Mouse (Mus musculus): ENCODE results near the gene Csmd2. TPM values are rescaled to one million over a fixed set of nuclear protein-coding genes. Genes with fewer than 3 reads are reported as not detected.

Gene Csmd2
- 0.05 and 0.14 TPM in 2 replicates for polyA plus RNA-seq (2015; fragmentation: Nextera tagmentation; extraction: Ambion mirVana)

DNA sequence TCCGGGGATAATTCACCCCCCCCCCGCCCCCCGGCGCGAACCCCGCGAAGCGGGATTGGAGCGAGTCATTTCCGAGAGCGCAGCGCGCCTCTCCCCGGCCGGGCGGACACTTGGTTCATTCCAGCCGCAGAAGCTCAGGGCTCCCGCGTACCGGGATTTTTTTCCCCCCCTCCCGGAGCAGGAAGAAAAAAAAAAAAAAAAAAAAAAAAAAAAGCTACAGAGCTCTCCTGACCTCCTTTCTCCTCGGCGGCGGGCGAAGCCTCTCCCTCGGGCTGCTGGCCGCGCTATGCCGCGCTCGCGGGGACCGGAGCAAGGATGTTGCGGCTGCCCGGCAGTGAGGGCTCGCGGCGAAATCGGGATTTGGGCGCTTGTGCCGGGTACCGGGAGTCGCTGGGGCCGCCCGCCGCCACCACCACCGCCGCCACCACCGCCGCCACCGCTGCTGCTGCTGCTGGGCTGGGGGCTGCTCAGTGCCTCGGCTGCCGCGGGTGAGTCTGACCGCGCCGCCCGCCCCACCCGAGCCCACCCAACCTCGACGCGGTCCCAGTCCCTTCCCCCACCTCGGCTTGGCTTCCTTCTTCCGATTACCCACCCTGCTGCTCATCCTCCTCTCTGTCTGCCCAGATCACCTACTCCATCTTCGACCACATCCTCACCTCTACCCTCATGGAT is at the start of gene Csmd2:
Gene Csmd2, plus strand, starts transcription at position 74 of the 672 bp plus-strand sequence.
- TF ChIP-seq CTCF (IDR thresholded peaks at IDR 0.05; ENCODE audit: low read depth), result no peak
- peaks cover 45% of the 10 kb centered on the region for H3K27me3 ChIP-seq (replicated peaks; ENCODE audit: control insufficient read depth, insufficient read depth, low read length)
- no peak within 1 kb of the TSS for H3K9ac ChIP-seq (ENCODE audit: low read depth, low read length)
- WGBS, result 2% methylated on average over 36 of the region's 65 CpGs
- H3K36me3 ChIP-seq (ENCODE audit: control insufficient read depth, insufficient read depth), result no peaks in the 10 kb centered on the region
- H3K4me3 ChIP-seq (ENCODE audit: low read depth, low read length), result peak within 1 kb of the TSS; percentile 24
- H3K4me2 ChIP-seq (replicated peaks; ENCODE audit: low read depth), result peak within 1 kb of the TSS; percentile 52
- H3K9me3 ChIP-seq (ENCODE audit: control insufficient read depth), result no peaks in the 10 kb centered on the region
- H3K4me1 ChIP-seq (replicated peaks; ENCODE audit: control insufficient read depth, insufficient read depth, low read length), result no peaks in the 10 kb centered on the region
- no peak for ATAC-seq
- H3K27ac ChIP-seq (ENCODE audit: low read depth, low read length), result no peak within 1 kb of the TSS

DNA sequence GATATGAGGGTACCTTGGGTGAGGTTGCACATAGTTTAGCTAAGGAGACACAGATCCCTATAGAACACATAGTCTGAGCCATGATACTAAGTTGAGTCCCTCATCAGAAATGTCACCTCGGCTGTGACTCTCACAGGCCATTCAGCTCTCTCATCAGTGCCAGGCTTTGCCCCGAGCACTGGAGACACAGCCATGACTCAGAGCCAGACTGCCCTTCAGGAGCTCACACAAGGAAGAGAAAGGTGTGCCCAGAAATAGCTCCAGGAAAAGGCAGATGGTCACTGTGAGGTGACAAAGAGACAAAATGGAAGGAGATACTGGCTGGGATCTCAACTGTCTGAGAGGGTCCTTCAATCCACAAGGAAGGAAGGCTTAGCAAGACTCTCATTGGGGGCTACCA is 40.0 kb upstream of the Csmd2 start:
- WGBS, result 74% methylated on average over 2 of the region's 2 CpGs
- no peaks in the 10 kb centered on the region for H3K4me1 ChIP-seq (replicated peaks; ENCODE audit: control insufficient read depth, insufficient read depth, low read length)
- H3K9ac ChIP-seq (ENCODE audit: low read depth, low read length), result no peak overlapping the region
- H3K36me3 ChIP-seq (ENCODE audit: control insufficient read depth, insufficient read depth), result no peaks in the 10 kb centered on the region
- no peaks in the 10 kb centered on the region for H3K9me3 ChIP-seq (ENCODE audit: control insufficient read depth)
- no peak overlapping the region for H3K27ac ChIP-seq (ENCODE audit: low read depth, low read length)
- no peak overlapping the region for H3K4me3 ChIP-seq (ENCODE audit: low read depth, low read length)
- ATAC-seq, result no peak
- H3K4me2 ChIP-seq (replicated peaks; ENCODE audit: low read depth), result no peak overlapping the region
- no peaks in the 10 kb centered on the region for H3K27me3 ChIP-seq (replicated peaks; ENCODE audit: control insufficient read depth, insufficient read depth, low read length)
- no peak for TF ChIP-seq CTCF (IDR thresholded peaks at IDR 0.05; ENCODE audit: low read depth)

DNA sequence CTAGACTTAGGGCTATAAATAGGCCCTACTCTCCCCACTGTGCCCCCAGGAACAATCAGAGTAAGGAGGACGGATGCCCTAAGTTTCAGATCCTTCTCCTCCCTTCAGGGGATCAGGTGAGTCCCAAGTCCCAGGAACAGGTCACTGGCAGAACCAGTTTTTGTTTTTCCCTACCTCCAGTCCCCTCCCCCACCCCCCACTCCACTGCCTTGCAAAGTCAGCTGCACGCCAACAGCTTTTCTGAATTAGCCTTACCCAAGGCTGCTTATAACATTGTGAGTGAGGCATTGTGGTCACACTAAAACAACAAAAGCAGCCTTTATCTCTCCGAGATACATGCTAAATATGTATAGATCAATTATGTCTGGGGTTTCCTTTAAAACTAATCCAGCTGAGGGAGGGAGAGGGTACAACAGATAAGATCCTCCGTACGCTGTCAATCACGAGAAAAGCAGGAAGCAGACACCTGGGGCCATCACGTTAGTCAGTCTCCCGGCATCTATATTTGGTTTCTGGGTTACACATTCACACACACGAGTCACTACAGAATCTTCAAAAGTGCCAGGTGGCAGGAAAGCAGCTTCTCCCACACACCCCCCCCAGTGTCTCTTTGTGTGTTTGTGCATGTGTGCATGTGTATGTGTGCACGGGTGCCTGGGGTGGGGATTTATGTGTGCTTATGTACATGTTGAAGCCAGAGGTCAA is 34.5 kb upstream of the Csmd2 start:
- no peak overlapping the region for H3K9ac ChIP-seq (ENCODE audit: low read depth, low read length)
- H3K4me1 ChIP-seq (replicated peaks; ENCODE audit: control insufficient read depth, insufficient read depth, low read length), result no peaks in the 10 kb centered on the region
- H3K36me3 ChIP-seq (ENCODE audit: control insufficient read depth, insufficient read depth), result no peaks in the 10 kb centered on the region
- no peak overlapping the region for H3K4me2 ChIP-seq (replicated peaks; ENCODE audit: low read depth)
- WGBS, result 30% methylated on average over 10 of the region's 10 CpGs
- H3K27ac ChIP-seq (ENCODE audit: low read depth, low read length), result no peak overlapping the region
- no peak overlapping the region for H3K4me3 ChIP-seq (ENCODE audit: low read depth, low read length)
- no peak for ATAC-seq
- H3K27me3 ChIP-seq (replicated peaks; ENCODE audit: control insufficient read depth, insufficient read depth, low read length), result no peaks in the 10 kb centered on the region
- no peak for TF ChIP-seq CTCF (IDR thresholded peaks at IDR 0.05; ENCODE audit: low read depth)
- H3K9me3 ChIP-seq (ENCODE audit: control insufficient read depth), result no peaks in the 10 kb centered on the region

DNA sequence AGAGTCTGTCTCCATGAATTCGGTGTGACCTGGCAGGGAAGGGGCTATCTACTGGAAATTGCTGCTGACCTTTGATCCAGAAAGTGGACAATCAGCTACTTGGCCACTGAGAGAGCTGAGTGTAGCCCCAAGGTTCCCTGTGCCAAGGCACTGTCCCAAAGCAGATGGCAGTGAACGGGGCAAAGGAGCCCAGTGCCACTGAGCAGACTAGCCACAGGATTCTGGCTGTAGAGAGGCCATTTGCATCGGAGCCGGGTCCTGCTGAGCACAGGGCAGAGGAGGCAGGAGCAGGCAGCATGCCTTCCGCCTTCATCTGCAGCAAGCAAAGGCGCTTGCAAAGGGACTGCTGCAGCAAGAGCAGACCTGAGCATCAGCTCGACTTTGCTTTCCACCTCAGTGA is 18.6 kb upstream of the Csmd2 start:
- H3K4me2 ChIP-seq (replicated peaks; ENCODE audit: low read depth), result no peak overlapping the region
- H3K4me1 ChIP-seq (replicated peaks; ENCODE audit: control insufficient read depth, insufficient read depth, low read length), result no peaks in the 10 kb centered on the region
- no peak overlapping the region for H3K4me3 ChIP-seq (ENCODE audit: low read depth, low read length)
- H3K9me3 ChIP-seq (ENCODE audit: control insufficient read depth), result no peaks in the 10 kb centered on the region
- peaks cover 24% of the 10 kb centered on the region; the same call in 1 of the 2 replicates for H3K27me3 ChIP-seq (replicated peaks; ENCODE audit: control insufficient read depth, insufficient read depth, low read length)
- H3K36me3 ChIP-seq (ENCODE audit: control insufficient read depth, insufficient read depth), result no peaks in the 10 kb centered on the region
- no peak for ATAC-seq
- 22% methylated on average over 7 of the region's 7 CpGs for WGBS
- H3K27ac ChIP-seq (ENCODE audit: low read depth, low read length), result no peak overlapping the region
- H3K9ac ChIP-seq (ENCODE audit: low read depth, low read length), result no peak overlapping the region
- TF ChIP-seq CTCF (IDR thresholded peaks at IDR 0.05; ENCODE audit: low read depth), result no peak

DNA sequence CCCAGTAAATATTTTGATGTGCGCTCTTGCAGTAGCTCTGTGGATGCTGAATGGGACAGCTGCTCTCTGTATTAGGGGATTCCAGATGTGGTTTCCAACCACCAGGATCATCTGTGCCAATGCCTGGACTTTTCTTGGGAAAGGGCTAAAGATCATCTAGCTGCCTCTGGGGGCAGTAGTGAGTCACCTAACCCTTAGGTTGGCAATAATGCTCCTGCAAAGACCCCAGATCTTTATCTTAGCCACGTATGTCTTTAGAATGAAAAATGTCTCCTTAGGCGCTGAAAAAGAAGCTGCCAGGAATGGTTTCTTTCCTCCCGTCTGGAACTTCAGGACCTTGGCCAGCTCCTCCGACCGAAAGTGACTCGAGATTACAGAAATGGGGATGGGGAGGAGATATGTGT is 17.6 kb upstream of the Csmd2 start:
- no peak for ATAC-seq
- peak; percentile 32 for TF ChIP-seq CTCF (IDR thresholded peaks at IDR 0.05; ENCODE audit: low read depth)
- Histone ChIP-seq H3K9me3 (ENCODE audit: control insufficient read depth) (no peaks in the 10 kb centered on the region), H3K4me2 (replicated peaks; ENCODE audit: low read depth) (no peak overlapping the region), H3K27ac (ENCODE audit: low read depth, low read length) (no peak overlapping the region), H3K4me3 (ENCODE audit: low read depth, low read length) (no peak overlapping the region), H3K27me3 (replicated peaks; ENCODE audit: control insufficient read depth, insufficient read depth, low read length) (peaks cover 24% of the 10 kb centered on the region; the same call in 1 of the 2 replicates), H3K4me1 (replicated peaks; ENCODE audit: control insufficient read depth, insufficient read depth, low read length) (no peaks in the 10 kb centered on the region), H3K9ac (ENCODE audit: low read depth, low read length) (no peak overlapping the region), H3K36me3 (ENCODE audit: control insufficient read depth, insufficient read depth) (no peaks in the 10 kb centered on the region)
- WGBS, result 3% methylated on average over 7 of the region's 7 CpGs

DNA sequence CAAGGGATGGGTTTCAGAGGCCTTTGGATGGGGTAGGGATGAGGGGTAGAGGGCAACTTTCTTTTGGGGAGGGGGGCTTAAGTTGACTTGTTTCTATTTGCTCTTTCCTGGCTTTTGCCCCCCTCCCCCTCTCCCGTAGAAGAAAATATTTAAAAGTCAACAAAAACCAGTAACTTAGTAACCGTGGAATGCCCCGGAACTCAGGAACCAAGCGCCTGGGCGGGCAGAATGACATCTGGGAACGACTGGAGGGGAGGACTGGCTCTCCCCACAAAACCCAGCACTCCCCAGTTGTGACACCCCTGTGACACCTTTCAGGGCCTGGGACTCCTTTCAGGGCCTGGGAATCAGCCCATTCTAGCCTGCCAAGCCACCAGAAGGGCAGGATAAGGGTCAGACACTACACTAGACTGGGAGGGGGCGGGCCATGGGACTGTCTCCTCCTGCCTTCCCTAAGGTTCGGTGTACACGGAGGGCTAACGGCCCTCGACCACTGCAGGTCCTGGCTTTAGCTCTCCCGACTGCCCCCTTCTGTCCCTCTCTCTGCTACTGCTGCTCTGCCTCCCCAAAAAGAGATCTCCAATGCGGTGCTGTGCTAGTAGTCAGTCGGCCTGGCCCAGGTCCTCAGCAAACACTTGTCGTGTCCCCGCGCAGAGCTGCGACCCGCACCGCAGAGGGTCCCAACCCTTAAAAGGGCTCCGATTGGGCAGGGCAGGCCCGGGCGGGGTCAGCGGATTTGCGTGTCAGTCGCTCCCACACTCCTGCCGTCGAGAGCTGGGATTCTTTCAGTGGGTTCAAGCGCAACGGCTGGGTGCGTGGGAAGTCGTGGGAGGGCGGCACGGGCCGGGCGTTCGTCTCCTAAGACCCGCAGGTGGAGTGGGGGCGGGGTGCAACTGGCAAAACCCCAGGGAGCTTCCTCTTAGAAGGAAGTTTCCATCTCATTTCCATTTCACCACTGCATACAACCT is 16.5 kb upstream of the Csmd2 start, which contains the start of gene CK137956:
Gene CK137956, minus strand, starts transcription at position 51 of the 968 bp plus-strand sequence.
- ATAC-seq, result no peak
- H3K4me3 ChIP-seq (ENCODE audit: low read depth, low read length), result no peak within 1 kb of the TSS
- no peak within 1 kb of the TSS for H3K9ac ChIP-seq (ENCODE audit: low read depth, low read length)
- no peak for TF ChIP-seq CTCF (IDR thresholded peaks at IDR 0.05; ENCODE audit: low read depth)
- no peak within 1 kb of the TSS for H3K4me2 ChIP-seq (replicated peaks; ENCODE audit: low read depth)
- peaks cover 24% of the 10 kb centered on the region; the same call in 1 of the 2 replicates for H3K27me3 ChIP-seq (replicated peaks; ENCODE audit: control insufficient read depth, insufficient read depth, low read length)
- 2% methylated on average over 39 of the region's 39 CpGs for WGBS
- no peaks in the 10 kb centered on the region for H3K9me3 ChIP-seq (ENCODE audit: control insufficient read depth)
- no peaks in the 10 kb centered on the region for H3K36me3 ChIP-seq (ENCODE audit: control insufficient read depth, insufficient read depth)
- no peak within 1 kb of the TSS for H3K27ac ChIP-seq (ENCODE audit: low read depth, low read length)
- no peaks in the 10 kb centered on the region for H3K4me1 ChIP-seq (replicated peaks; ENCODE audit: control insufficient read depth, insufficient read depth, low read length)

Data from intestine, postnatal 0 days (tissue).